Mouse (Mus musculus): ENCODE measurements around the gene Vsx1. TPM values are rescaled to one million over a fixed set of nuclear protein-coding genes. Genes with fewer than 3 reads are reported as not detected.
A peak's percentile ranks its signal among the peaks of the same experiment; 100 is the strongest.

The Vsx1 gene
- not detected for polyA plus RNA-seq (2012; fragmentation: generic; extraction: Trizol)

GRCm38 (mm10) chr2:150689223-150689800 is at the start of gene Vsx1:
Vsx1 (minus strand) TSS chr2:150689360.
- TF ChIP-seq MYOD1 (IDR thresholded peaks at IDR 0.05; ENCODE audit: control insufficient read depth in 1 of 3, insufficient read length in 2 of 3, low read depth in 2 of 3) (no peak), TCF12 (IDR thresholded peaks at IDR 0.05; ENCODE audit: insufficient read depth, poor library complexity, severe bottlenecking) (no peak), MYOG (IDR thresholded peaks at IDR 0.05; ENCODE audit: control insufficient read depth in 1 of 3, insufficient read depth in 1 of 3, insufficient read length in 2 of 3, low read depth in 2 of 3) (no peak), POLR2A (IDR thresholded peaks at IDR 0.05; ENCODE audit: insufficient read length, low read depth) (no peak), E2F4 (IDR thresholded peaks at IDR 0.05; ENCODE audit: insufficient read depth) (no peak), MAX (IDR thresholded peaks at IDR 0.05; ENCODE audit: low read depth) (no peak), SRF (IDR thresholded peaks at IDR 0.05; ENCODE audit: control insufficient read depth, insufficient read length, low read depth) (no peak), POLR2AphosphoS2 (IDR thresholded peaks at IDR 0.05; ENCODE audit: insufficient read length, low read depth) (no peak), TCF3 (IDR thresholded peaks at IDR 0.05; ENCODE audit: insufficient read length, low read depth) (no peak), USF1 (IDR thresholded peaks at IDR 0.05; ENCODE audit: low read depth) (no peak), REST (IDR thresholded peaks at IDR 0.05; ENCODE audit: insufficient read depth, insufficient read length) (no peak)
- H3K4me2 ChIP-seq (ENCODE audit: low read depth) = no peak within 1 kb of the TSS
- H3K4me3 ChIP-seq = no peak within 1 kb of the TSS
- peaks cover 55% of the 10 kb centered on the region for H3K27me3 ChIP-seq (ENCODE audit: control insufficient read depth, insufficient read depth, insufficient read length)
- H3K79me2 ChIP-seq (ENCODE audit: control insufficient read depth, insufficient read depth) = no peaks in the 10 kb centered on the region
- no peaks in the 10 kb centered on the region for H3K36me3 ChIP-seq (ENCODE audit: control insufficient read depth, insufficient read depth)
- H3ac ChIP-seq (ENCODE audit: control insufficient read depth, insufficient read length) = no peak within 1 kb of the TSS

GRCm38 (mm10) chr2:150737881-150738280 is 48.7 kb upstream of the Vsx1 start:
- no peaks in the 10 kb centered on the region for H3K79me2 ChIP-seq (ENCODE audit: control insufficient read depth, insufficient read depth)
- no peak overlapping the region for H3K4me3 ChIP-seq
- no peaks in the 10 kb centered on the region for H3K27me3 ChIP-seq (ENCODE audit: control insufficient read depth, insufficient read depth, insufficient read length)
- no peak overlapping the region for H3ac ChIP-seq (ENCODE audit: control insufficient read depth, insufficient read length)
- TF ChIP-seq MYOD1 (IDR thresholded peaks at IDR 0.05; ENCODE audit: control insufficient read depth in 1 of 3, insufficient read length in 2 of 3, low read depth in 2 of 3) = no peak
- no peak for TF ChIP-seq POLR2AphosphoS2 (IDR thresholded peaks at IDR 0.05; ENCODE audit: insufficient read length, low read depth)
- TF ChIP-seq CEBPB (IDR thresholded peaks at IDR 0.05; ENCODE audit: insufficient read depth, poor library complexity, severe bottlenecking) = no peak
- TF ChIP-seq SRF (IDR thresholded peaks at IDR 0.05; ENCODE audit: control insufficient read depth, insufficient read length, low read depth) = no peak
- TF ChIP-seq REST (IDR thresholded peaks at IDR 0.05; ENCODE audit: insufficient read depth, insufficient read length) = no peak
- TF ChIP-seq TCF12 (IDR thresholded peaks at IDR 0.05; ENCODE audit: insufficient read depth, poor library complexity, severe bottlenecking) = no peak
- no peak for TF ChIP-seq E2F4 (IDR thresholded peaks at IDR 0.05; ENCODE audit: insufficient read depth)
- TF ChIP-seq MAX (IDR thresholded peaks at IDR 0.05; ENCODE audit: low read depth) = no peak
- TF ChIP-seq MYOG (IDR thresholded peaks at IDR 0.05; ENCODE audit: control insufficient read depth in 1 of 3, insufficient read depth in 1 of 3, insufficient read length in 2 of 3, low read depth in 2 of 3) = no peak
- TF ChIP-seq USF1 (IDR thresholded peaks at IDR 0.05; ENCODE audit: low read depth) = no peak
- no peak for TF ChIP-seq POLR2A (IDR thresholded peaks at IDR 0.05; ENCODE audit: insufficient read length, low read depth)
- no peak for TF ChIP-seq TCF3 (IDR thresholded peaks at IDR 0.05; ENCODE audit: insufficient read length, low read depth)
- H3K36me3 ChIP-seq (ENCODE audit: control insufficient read depth, insufficient read depth) = no peaks in the 10 kb centered on the region
- H3K4me2 ChIP-seq (ENCODE audit: low read depth) = no peak overlapping the region

- TF ChIP-seq TCF3 (IDR thresholded peaks at IDR 0.05; ENCODE audit: insufficient read length, low read depth) (no peak), MYOD1 (IDR thresholded peaks at IDR 0.05; ENCODE audit: control insufficient read depth in 1 of 3, insufficient read length in 2 of 3, low read depth in 2 of 3) (peak in 1 of 3 experiments; percentile 4), MYOG (IDR thresholded peaks at IDR 0.05; ENCODE audit: control insufficient read depth in 1 of 3, insufficient read depth in 1 of 3, insufficient read length in 2 of 3, low read depth in 2 of 3) (peak in 1 of 3 experiments; percentile 46), SRF (IDR thresholded peaks at IDR 0.05; ENCODE audit: control insufficient read depth, insufficient read length, low read depth) (no peak)
- Histone ChIP-seq H3K36me3 (ENCODE audit: control insufficient read depth, insufficient read depth) (no peaks in the 10 kb centered on the region), H3K79me2 (ENCODE audit: control insufficient read depth, insufficient read depth) (no peaks in the 10 kb centered on the region), H3K4me2 (ENCODE audit: low read depth) (no peak overlapping the region), H3ac (ENCODE audit: control insufficient read depth, insufficient read length) (no peak overlapping the region), H3K4me3 (no peak overlapping the region), H3K27me3 (ENCODE audit: control insufficient read depth, insufficient read depth, insufficient read length) (no peaks in the 10 kb centered on the region)
Observed at GRCm38 (mm10) chr2:150735756-150736576, 46.8 kb upstream of the Vsx1 start.

- no peaks in the 10 kb centered on the region for H3K36me3 ChIP-seq (ENCODE audit: control insufficient read depth, insufficient read depth)
- H3K4me3 ChIP-seq = no peak overlapping the region
- H3K79me2 ChIP-seq (ENCODE audit: control insufficient read depth, insufficient read depth) = no peaks in the 10 kb centered on the region
- no peaks in the 10 kb centered on the region for H3K27me3 ChIP-seq (ENCODE audit: control insufficient read depth, insufficient read depth, insufficient read length)
- no peak overlapping the region for H3K4me2 ChIP-seq (ENCODE audit: low read depth)
- no peak for TF ChIP-seq MYOD1 (IDR thresholded peaks at IDR 0.05; ENCODE audit: control insufficient read depth in 1 of 3, insufficient read length in 2 of 3, low read depth in 2 of 3)
- no peak for TF ChIP-seq MYOG (IDR thresholded peaks at IDR 0.05; ENCODE audit: control insufficient read depth in 1 of 3, insufficient read depth in 1 of 3, insufficient read length in 2 of 3, low read depth in 2 of 3)
- no peak for TF ChIP-seq E2F4 (IDR thresholded peaks at IDR 0.05; ENCODE audit: insufficient read depth)
- no peak for TF ChIP-seq MAX (IDR thresholded peaks at IDR 0.05; ENCODE audit: low read depth)
- TF ChIP-seq USF1 (IDR thresholded peaks at IDR 0.05; ENCODE audit: low read depth) = no peak
- no peak for TF ChIP-seq TCF12 (IDR thresholded peaks at IDR 0.05; ENCODE audit: insufficient read depth, poor library complexity, severe bottlenecking)
- TF ChIP-seq REST (IDR thresholded peaks at IDR 0.05; ENCODE audit: insufficient read depth, insufficient read length) = no peak
- no peak for TF ChIP-seq POLR2AphosphoS2 (IDR thresholded peaks at IDR 0.05; ENCODE audit: insufficient read length, low read depth)
- no peak for TF ChIP-seq TCF3 (IDR thresholded peaks at IDR 0.05; ENCODE audit: insufficient read length, low read depth)
- TF ChIP-seq CEBPB (IDR thresholded peaks at IDR 0.05; ENCODE audit: insufficient read depth, poor library complexity, severe bottlenecking) = no peak
- TF ChIP-seq POLR2A (IDR thresholded peaks at IDR 0.05; ENCODE audit: insufficient read length, low read depth) = no peak
- no peak for TF ChIP-seq SRF (IDR thresholded peaks at IDR 0.05; ENCODE audit: control insufficient read depth, insufficient read length, low read depth)
- no peak overlapping the region for H3ac ChIP-seq (ENCODE audit: control insufficient read depth, insufficient read length)
Observed at GRCm38 (mm10) chr2:150712167-150712674, 23.1 kb upstream of the Vsx1 start.
